Mouse (Mus musculus): ENCODE measurements around the gene Tgif2. TPM values are rescaled to one million over a fixed set of nuclear protein-coding genes. Genes with fewer than 3 reads are reported as not detected.
A peak's percentile ranks its signal among the peaks of the same experiment; 100 is the strongest.
"Not testable (repeated sequence)": the region's sequence is repeated elsewhere in the genome, so short reads cannot be mapped to it uniquely, and the experiment has no call there.

Tgif2 gene
- polyA plus RNA-seq, 1 experiment from 2014 or later, result 16.0 TPM

DNA sequence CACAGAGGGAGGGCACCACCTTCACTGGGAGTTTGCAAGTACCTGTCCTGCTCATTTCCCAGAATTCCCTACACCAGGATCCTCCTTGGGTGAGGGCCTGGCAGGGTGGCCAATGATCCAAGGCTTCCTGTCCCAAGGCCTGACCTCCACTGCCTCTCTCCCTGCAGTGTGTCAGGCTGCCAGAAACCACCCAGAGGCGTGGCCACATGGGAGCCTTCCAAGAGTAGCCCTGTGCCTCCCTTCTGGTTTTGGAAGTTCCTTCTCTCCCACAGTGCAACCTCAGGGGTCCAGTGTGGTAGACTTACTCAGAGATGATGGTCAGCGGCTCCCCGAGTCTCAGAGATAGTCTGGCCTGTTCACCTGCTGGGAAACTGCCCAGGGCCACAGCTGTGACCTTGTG lies 39.7 kb downstream of the Tgif2 start:
- Histone ChIP-seq H3K4me3 (ENCODE audit: low read length) (no peak overlapping the region), H3K27me3 (replicated peaks; ENCODE audit: control insufficient read depth, insufficient read depth, low read length) (no peaks in the 10 kb centered on the region), H3K9me3 (ENCODE audit: control insufficient read depth, low read length) (no peaks in the 10 kb centered on the region), H3K9ac (ENCODE audit: low read depth, low read length) (no peak overlapping the region), H3K4me1 (ENCODE audit: control insufficient read depth, insufficient read depth, low read depth, low read length) (no peaks in the 10 kb centered on the region), H3K36me3 (ENCODE audit: control insufficient read depth, insufficient read depth, low read length) (no peaks in the 10 kb centered on the region; the same call in 1 of the 2 replicates), H3K4me2 (ENCODE audit: low read length) (no peak overlapping the region), H3K27ac (ENCODE audit: low read depth, low read length) (no peak overlapping the region)
- no peak for ATAC-seq
- 90% methylated on average over 3 of the region's 3 CpGs for WGBS

DNA sequence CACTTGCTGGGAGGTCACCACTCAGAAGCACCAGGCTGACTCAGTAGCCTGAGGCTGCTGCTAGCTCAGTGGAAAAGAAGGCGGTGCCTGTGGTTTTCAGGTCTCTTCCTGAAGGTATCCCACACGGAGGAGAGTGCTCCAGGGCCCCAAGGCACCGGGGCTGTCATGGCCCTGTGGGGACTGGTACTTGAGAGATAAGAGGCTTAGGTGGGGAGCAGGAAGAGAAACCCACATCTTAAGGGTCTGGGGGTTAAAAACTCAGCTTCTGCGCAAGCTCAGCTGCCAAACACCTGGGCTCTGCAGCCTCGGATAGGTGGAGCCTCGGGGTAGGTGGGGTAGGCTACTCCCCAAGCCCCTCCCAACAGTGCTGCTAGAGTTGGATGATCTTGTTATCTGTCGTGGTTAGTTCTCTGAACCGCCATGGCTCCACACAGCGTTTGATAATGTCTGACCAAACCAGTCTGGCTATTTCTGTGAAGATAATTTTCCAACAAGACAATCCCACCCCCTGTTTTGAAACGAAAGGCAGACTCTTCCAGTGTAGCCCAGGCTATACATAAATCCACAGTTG lies 42.7 kb downstream of the Tgif2 start:
- Histone ChIP-seq H3K4me3 (ENCODE audit: low read length) (no peak overlapping the region), H3K36me3 (ENCODE audit: control insufficient read depth, insufficient read depth, low read length) (no peaks in the 10 kb centered on the region), H3K4me2 (ENCODE audit: low read length) (no peak overlapping the region), H3K27ac (ENCODE audit: low read depth, low read length) (no peak overlapping the region), H3K4me1 (ENCODE audit: control insufficient read depth, insufficient read depth, low read depth, low read length) (no peaks in the 10 kb centered on the region), H3K9ac (ENCODE audit: low read depth, low read length) (no peak overlapping the region), H3K27me3 (replicated peaks; ENCODE audit: control insufficient read depth, insufficient read depth, low read length) (no peaks in the 10 kb centered on the region), H3K9me3 (ENCODE audit: control insufficient read depth, low read length) (no peaks in the 10 kb centered on the region)
- no peak for ATAC-seq
- 50% methylated on average over 10 of the region's 10 CpGs for WGBS

DNA sequence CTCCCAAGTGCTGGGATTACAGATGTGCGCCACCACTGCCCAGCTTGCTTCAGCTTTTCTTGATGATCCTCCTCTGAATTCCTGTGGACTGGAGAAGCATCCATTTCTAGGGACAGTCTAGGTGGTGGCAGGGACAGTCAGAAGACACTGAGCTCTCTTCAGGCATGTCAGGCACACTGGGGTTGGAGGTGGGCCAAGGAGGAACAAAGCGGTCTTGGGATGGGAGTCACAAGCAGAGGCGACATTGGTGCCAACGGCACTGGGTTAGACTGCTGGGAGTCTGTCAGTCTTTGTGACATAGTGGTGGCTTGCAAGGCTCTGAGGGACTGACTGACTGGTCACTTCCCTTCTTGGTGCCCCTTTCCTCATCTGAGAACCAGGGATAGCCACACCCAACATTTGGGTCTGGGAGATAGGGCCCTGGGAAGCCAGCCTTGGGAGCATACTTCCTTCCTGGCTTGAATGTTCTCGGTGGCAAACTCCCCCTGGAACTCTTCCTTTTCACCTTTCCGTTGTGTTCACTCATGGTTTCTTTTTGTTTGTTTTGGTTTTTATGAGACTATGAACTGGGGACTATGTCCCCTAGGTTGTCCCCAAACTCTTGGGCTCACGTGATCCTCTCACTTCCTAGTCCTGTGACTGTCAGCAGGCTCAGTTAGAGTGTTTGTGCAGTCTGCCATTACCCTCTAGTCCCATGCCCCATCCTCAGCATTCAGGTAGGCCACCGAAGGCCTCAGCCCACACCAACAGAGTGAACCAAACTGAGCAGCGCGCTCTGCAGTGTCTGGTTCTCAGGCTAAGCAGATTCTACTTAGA lies 44.8 kb downstream of the Tgif2 start:
- Histone ChIP-seq H3K9ac (ENCODE audit: low read depth, low read length) (no peak overlapping the region), H3K9me3 (ENCODE audit: control insufficient read depth, low read length) (no peaks in the 10 kb centered on the region), H3K4me1 (ENCODE audit: control insufficient read depth, insufficient read depth, low read depth, low read length) (no peaks in the 10 kb centered on the region), H3K36me3 (ENCODE audit: control insufficient read depth, insufficient read depth, low read length) (no peaks in the 10 kb centered on the region), H3K4me3 (ENCODE audit: low read length) (no peak overlapping the region), H3K4me2 (ENCODE audit: low read length) (no peak overlapping the region), H3K27ac (ENCODE audit: low read depth, low read length) (no peak overlapping the region), H3K27me3 (replicated peaks; ENCODE audit: control insufficient read depth, insufficient read depth, low read length) (no peaks in the 10 kb centered on the region)
- 82% methylated on average over 10 of the region's 10 CpGs for WGBS
- no peak for ATAC-seq

DNA sequence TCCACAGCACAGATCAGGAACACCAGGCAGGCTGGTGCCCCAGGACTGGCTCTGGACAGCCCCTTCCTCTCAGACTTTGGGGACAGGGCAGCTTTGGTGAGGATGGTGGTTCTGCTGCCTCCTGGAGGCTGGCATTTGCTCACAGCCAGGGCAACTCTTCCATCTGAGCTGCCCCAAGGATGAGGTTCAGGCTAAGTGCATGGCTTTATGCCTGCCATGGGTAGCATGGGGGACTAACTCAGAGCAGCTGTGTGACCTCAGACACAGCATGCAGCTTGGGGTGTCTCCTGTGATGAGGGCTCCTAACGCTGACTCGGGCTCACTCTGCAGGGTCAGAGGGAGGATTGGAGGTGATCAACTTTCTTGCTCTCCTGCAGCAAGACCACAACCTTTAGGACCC lies 45.9 kb downstream of the Tgif2 start:
- not testable (repeated sequence) for H3K4me3 ChIP-seq (ENCODE audit: low read length); H3K9me3 ChIP-seq (ENCODE audit: control insufficient read depth, low read length); H3K4me2 ChIP-seq (ENCODE audit: low read length); H3K27ac ChIP-seq (ENCODE audit: low read depth, low read length); H3K9ac ChIP-seq (ENCODE audit: low read depth, low read length); H3K36me3 ChIP-seq (ENCODE audit: control insufficient read depth, insufficient read depth, low read length); H3K4me1 ChIP-seq (ENCODE audit: control insufficient read depth, insufficient read depth, low read depth, low read length); ATAC-seq; H3K27me3 ChIP-seq (replicated peaks; ENCODE audit: control insufficient read depth, insufficient read depth, low read length)
- 65% methylated on average over 2 of the region's 2 CpGs for WGBS

- WGBS, result 80% methylated on average over 10 of the region's 10 CpGs
Measured at GRCm38 (mm10) chr2:156886084-156886631, 46.4 kb downstream of the Tgif2 start.

DNA sequence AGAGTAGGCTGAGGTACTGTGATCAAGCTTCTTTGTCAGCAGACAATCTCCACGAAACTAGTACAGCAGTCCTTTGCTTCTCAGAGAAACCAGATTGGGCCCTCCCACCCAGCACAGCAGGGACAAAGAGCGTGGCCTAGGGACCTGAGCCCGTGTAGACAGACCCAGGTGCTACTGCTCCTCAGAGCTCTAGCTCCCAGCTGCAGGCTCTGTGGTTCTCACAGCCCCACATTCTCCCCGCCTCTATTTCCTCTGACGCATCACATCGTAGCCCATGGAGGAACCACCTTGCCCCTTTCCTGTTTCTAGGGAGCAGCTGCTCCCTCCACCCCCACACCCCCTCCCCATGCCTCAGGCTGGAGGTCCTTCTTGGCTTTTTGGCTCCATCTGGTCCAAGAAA lies 47.2 kb downstream of the Tgif2 start, which contains the start of gene Sla2:
Gene Sla2 (minus strand): TSS at position 176 of the 400 bp plus-strand sequence.
- Histone ChIP-seq H3K27me3 (replicated peaks; ENCODE audit: control insufficient read depth, insufficient read depth, low read length) (no peaks in the 10 kb centered on the region), H3K9me3 (ENCODE audit: control insufficient read depth, low read length) (no peaks in the 10 kb centered on the region), H3K36me3 (ENCODE audit: control insufficient read depth, insufficient read depth, low read length) (no peaks in the 10 kb centered on the region), H3K4me3 (ENCODE audit: low read length) (no peak within 1 kb of the TSS), H3K4me2 (ENCODE audit: low read length) (no peak within 1 kb of the TSS), H3K9ac (ENCODE audit: low read depth, low read length) (no peak within 1 kb of the TSS), H3K4me1 (ENCODE audit: control insufficient read depth, insufficient read depth, low read depth, low read length) (peaks cover under 1% of the 10 kb centered on the region), H3K27ac (ENCODE audit: low read depth, low read length) (no peak within 1 kb of the TSS)
- ATAC-seq, result no peak
- WGBS, result 74% methylated on average over 6 of the region's 6 CpGs

More at GRCm38 (mm10) chr2:156886084-156886631, 46.4 kb downstream of the Tgif2 start:
- no peaks in the 10 kb centered on the region for H3K4me1 ChIP-seq (ENCODE audit: control insufficient read depth, insufficient read depth, low read depth, low read length)
- H3K27me3 ChIP-seq (replicated peaks; ENCODE audit: control insufficient read depth, insufficient read depth, low read length), result no peaks in the 10 kb centered on the region
- H3K27ac ChIP-seq (ENCODE audit: low read depth, low read length), result no peak overlapping the region
- H3K9me3 ChIP-seq (ENCODE audit: control insufficient read depth, low read length), result no peaks in the 10 kb centered on the region
- no peak overlapping the region for H3K9ac ChIP-seq (ENCODE audit: low read depth, low read length)
- H3K4me2 ChIP-seq (ENCODE audit: low read length), result no peak overlapping the region
- no peak overlapping the region for H3K4me3 ChIP-seq (ENCODE audit: low read length)
- ATAC-seq, result no peak
- no peaks in the 10 kb centered on the region for H3K36me3 ChIP-seq (ENCODE audit: control insufficient read depth, insufficient read depth, low read length)

- 71% methylated on average over 3 of the region's 3 CpGs for WGBS
- peaks cover 6% of the 10 kb centered on the region for H3K4me1 ChIP-seq (ENCODE audit: control insufficient read depth, insufficient read depth, low read depth, low read length)
- ATAC-seq, result no peak
- H3K9ac ChIP-seq (ENCODE audit: low read depth, low read length), result no peak overlapping the region
- no peak overlapping the region for H3K27ac ChIP-seq (ENCODE audit: low read depth, low read length)
- no peaks in the 10 kb centered on the region for H3K27me3 ChIP-seq (replicated peaks; ENCODE audit: control insufficient read depth, insufficient read depth, low read length)
- H3K4me2 ChIP-seq (ENCODE audit: low read length), result no peak overlapping the region
- no peaks in the 10 kb centered on the region for H3K36me3 ChIP-seq (ENCODE audit: control insufficient read depth, insufficient read depth, low read length)
- no peaks in the 10 kb centered on the region for H3K9me3 ChIP-seq (ENCODE audit: control insufficient read depth, low read length)
- H3K4me3 ChIP-seq (ENCODE audit: low read length), result no peak overlapping the region
Measured at GRCm38 (mm10) chr2:156888490-156888889, 48.7 kb downstream of the Tgif2 start.

- Histone ChIP-seq H3K27ac (ENCODE audit: low read depth, low read length) (no peak overlapping the region), H3K9ac (ENCODE audit: low read depth, low read length) (no peak overlapping the region), H3K36me3 (ENCODE audit: control insufficient read depth, insufficient read depth, low read length) (no peaks in the 10 kb centered on the region), H3K4me2 (ENCODE audit: low read length) (no peak overlapping the region), H3K4me1 (ENCODE audit: control insufficient read depth, insufficient read depth, low read depth, low read length) (peaks cover 6% of the 10 kb centered on the region), H3K27me3 (replicated peaks; ENCODE audit: control insufficient read depth, insufficient read depth, low read length) (no peaks in the 10 kb centered on the region), H3K4me3 (ENCODE audit: low read length) (no peak overlapping the region), H3K9me3 (ENCODE audit: control insufficient read depth, low read length) (no peaks in the 10 kb centered on the region)
- peak; percentile 85 for ATAC-seq
- 18% methylated on average over 3 of the region's 3 CpGs for WGBS
Measured at GRCm38 (mm10) chr2:156892240-156892639, 52.4 kb downstream of the Tgif2 start.

- WGBS, result 64% methylated on average over 6 of the region's 6 CpGs
- H3K9ac ChIP-seq (ENCODE audit: low read depth, low read length), result no peak overlapping the region
- H3K9me3 ChIP-seq (ENCODE audit: control insufficient read depth, low read length), result no peaks in the 10 kb centered on the region
- H3K36me3 ChIP-seq (ENCODE audit: control insufficient read depth, insufficient read depth, low read length), result no peaks in the 10 kb centered on the region
- no peak overlapping the region for H3K27ac ChIP-seq (ENCODE audit: low read depth, low read length)
- H3K4me3 ChIP-seq (ENCODE audit: low read length), result no peak overlapping the region
- no peak overlapping the region for H3K4me2 ChIP-seq (ENCODE audit: low read length)
- H3K4me1 ChIP-seq (ENCODE audit: control insufficient read depth, insufficient read depth, low read depth, low read length), result peaks cover 6% of the 10 kb centered on the region
- no peaks in the 10 kb centered on the region for H3K27me3 ChIP-seq (replicated peaks; ENCODE audit: control insufficient read depth, insufficient read depth, low read length)
- no peak for ATAC-seq
Measured at GRCm38 (mm10) chr2:156892821-156893220, 53.0 kb downstream of the Tgif2 start.

Measured in hindbrain, embryonic 16.5 days (tissue).